ENCODE assay signal across 15 mouse cellular contexts in genomic region chr10:98976877-98977494, GRCm38 (mm10).
"Had no signal": no experiment of that assay in that cellular context is flagged by ENCODE, and none has a peak within 500 bp of the region (broad histone marks: within the 10 kb centered on the region; RNA-seq: fewer than 3 reads in every experiment).

No protein-coding gene starts in this region.

- H3K9ac ChIP-seq: liver, embryonic 15.5 days; midbrain, embryonic 15.5 days had no signal

- H3K36me3 ChIP-seq: midbrain, embryonic 10.5 days; midbrain, embryonic 15.5 days had no signal

- H3K27me3 ChIP-seq: liver, embryonic 15.5 days; midbrain, embryonic 15.5 days; neural tube, embryonic 13.5 days had no signal

- H3K9me3 ChIP-seq: limb, embryonic 10.5 days; liver, embryonic 15.5 days; midbrain, embryonic 10.5 days; midbrain, embryonic 15.5 days; neural tube, embryonic 13.5 days had no signal

- DNase-seq: kidney, postnatal 14 days; layer of hippocampus, adult 9-11 months; lung, postnatal 4 days; retina, postnatal 1 day; right cerebral cortex, postnatal 4 days; spleen, adult 18-20 months; thymus, adult 18-20 months; thymus, postnatal 14 days had no signal

- H3K4me1 ChIP-seq: liver, embryonic 15.5 days had no signal

- H3K4me2 ChIP-seq: liver, embryonic 11.5 days; liver, embryonic 15.5 days; midbrain, embryonic 15.5 days; neural tube, embryonic 13.5 days had no signal

- ATAC-seq: intestine, embryonic 16.5 days had no signal

- H3K4me3 ChIP-seq: limb, embryonic 10.5 days; liver, embryonic 15.5 days; midbrain, embryonic 10.5 days; midbrain, embryonic 15.5 days; neural tube, embryonic 13.5 days had no signal

- H3K27ac ChIP-seq: limb, embryonic 10.5 days; liver, embryonic 15.5 days; midbrain, embryonic 10.5 days; midbrain, embryonic 15.5 days; neural tube, embryonic 13.5 days had no signal
